Mouse (Mus musculus) hindbrain, embryonic 14.5 days (tissue): ENCODE measurements at regions not wholly inside any gene's neighbourhood (a gene's known extent, or its start where the extent isn't known, plus 50 kb on each side); places are given as distances from the start of the nearest gene placed in this dataset.

Source experiments
- ATAC-seq: fragments of 200-750 bp; cut with Nextera tagmentation; 2 replicates; pipeline ENCODE4 v1.8.0; 2017; ENCODE audit warnings: moderate number of reproducible peaks, mild to moderate bottlenecking, moderate TSS enrichment, moderate library complexity; ENCODE audit not compliant: low FRiP score
- DNase-seq: peaks from one replicate; pipeline ENCODE4 v3.0.0-alpha.2; 2015; ENCODE audit warnings: low spot score
- H3K27ac ChIP-seq: fragments of 300-500 bp; sonication (generic); 2 replicates; pipeline ENCODE4 v1.5.1; 2014; ENCODE audit warnings: mild to moderate bottlenecking, moderate library complexity
- H3K27me3 ChIP-seq: fragments of 300-500 bp; sonication (generic); 2 replicates; pipeline ENCODE4 v1.6.1; 2014; ENCODE audit warnings: mild to moderate bottlenecking, low read length, mixed read lengths; ENCODE audit not compliant: control insufficient read depth, insufficient read depth
- H3K36me3 ChIP-seq: fragments of 300-500 bp; sonication (generic); replicated peaks from 2 replicates; pipeline ENCODE4 v1.6.1; 2014; ENCODE audit not compliant: control insufficient read depth, insufficient read depth
- H3K4me1 ChIP-seq: fragments of 300-500 bp; sonication (generic); replicated peaks from 2 replicates; pipeline ENCODE4 v1.6.1; 2014; ENCODE audit warnings: antibody characterized with exemption, low read length, mixed read lengths; ENCODE audit not compliant: control insufficient read depth, insufficient read depth
- H3K4me2 ChIP-seq: fragments of 300-500 bp; sonication (generic); replicated peaks from 2 replicates; pipeline ENCODE4 v1.6.1; 2014; ENCODE audit warnings: mild to moderate bottlenecking, moderate library complexity
- H3K4me3 ChIP-seq: fragments of 300-500 bp; sonication (generic); replicated peaks from 2 replicates; pipeline ENCODE4 v1.5.1; 2014; ENCODE audit warnings: mild to moderate bottlenecking, low read length
- H3K9ac ChIP-seq: fragments of 300-500 bp; sonication (generic); 2 replicates; pipeline ENCODE4 v1.6.1; 2014
- H3K9me3 ChIP-seq: fragments of 300-500 bp; sonication (generic); 2 replicates; pipeline ENCODE4 v1.6.1; 2016; ENCODE audit warnings: low read length; ENCODE audit not compliant: control insufficient read depth
- WGBS: fragments of 180-500 bp; shearing (Covaris S2); extraction: QIAGEN DNeasy Blood & Tissue Kit; methylation state at CpG from one replicate; pipeline ENCODE4 v1.1.7; 2014; 5-methylcytosine and 5-hydroxymethylcytosine counted together

DNA sequence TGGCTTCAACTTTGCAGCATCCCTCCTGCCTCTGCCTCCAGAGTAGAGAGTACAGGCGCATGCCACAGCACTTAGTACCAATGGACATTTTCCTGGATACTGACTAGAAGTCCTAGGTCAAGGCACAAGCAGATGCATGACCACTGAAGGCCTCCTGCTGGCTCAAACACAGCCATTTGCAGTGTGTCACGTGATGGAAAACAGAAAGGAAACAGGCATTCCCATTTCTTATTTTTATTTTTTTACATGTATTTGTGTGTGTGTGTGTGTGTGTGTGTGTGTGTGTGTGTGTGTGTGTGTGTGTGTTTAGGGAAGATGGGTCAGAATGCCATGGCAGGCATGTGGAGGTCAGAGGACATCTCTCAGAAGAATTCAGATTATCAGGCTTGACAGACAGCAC lies 65.6 kb downstream of the Thap12 start:
- Histone ChIP-seq H3K27me3 (no peaks in the 10 kb centered on the region), H3K27ac (no peak overlapping the region), H3K4me2 (no peak overlapping the region), H3K9me3 (no peaks in the 10 kb centered on the region), H3K4me1 (no peaks in the 10 kb centered on the region), H3K9ac (no peak overlapping the region), H3K4me3 (no peak overlapping the region), H3K36me3 (no peaks in the 10 kb centered on the region)
- ATAC-seq (no peak), DNase-seq (no peak)
- 88% methylated on average over 2 of the region's 2 CpGs for WGBS

DNA sequence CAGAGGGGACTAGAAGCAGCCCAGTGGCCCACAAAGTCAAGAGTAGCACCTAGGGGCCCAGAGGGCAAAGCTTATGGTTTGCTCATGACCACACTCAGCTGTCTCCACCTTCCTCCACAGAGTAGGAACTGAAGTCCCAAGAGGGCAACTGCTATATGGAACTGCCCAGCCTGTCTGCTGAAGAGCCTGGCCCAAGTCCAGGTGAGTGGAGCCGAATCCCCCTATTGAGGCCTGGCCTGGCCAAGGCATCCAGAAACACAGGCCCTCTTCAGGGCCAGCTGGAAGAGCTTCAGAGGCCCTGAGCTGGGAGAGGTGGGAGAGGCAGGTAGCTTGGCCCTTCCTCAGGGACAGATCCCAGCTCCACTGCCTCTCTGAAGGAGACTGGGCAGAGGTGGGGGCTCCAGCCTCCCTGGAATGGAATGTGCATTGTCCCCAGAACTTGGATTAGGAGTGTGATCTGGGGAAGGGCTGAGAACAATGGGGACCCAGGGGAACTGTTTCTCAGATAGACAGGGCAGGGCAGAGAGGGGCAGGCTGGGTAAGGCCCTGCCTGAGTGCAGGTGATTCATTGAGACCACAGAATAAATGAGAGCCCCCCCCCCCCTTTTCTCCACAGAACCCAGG lies 65.7 kb upstream of the Wnt11 start:
- DNase-seq (no peak), ATAC-seq (no peak)
- Histone ChIP-seq H3K36me3 (no peaks in the 10 kb centered on the region), H3K9me3 (no peaks in the 10 kb centered on the region), H3K27ac (no peak overlapping the region), H3K9ac (no peak overlapping the region), H3K27me3 (no peaks in the 10 kb centered on the region), H3K4me2 (no peak overlapping the region), H3K4me1 (no peaks in the 10 kb centered on the region), H3K4me3 (no peak overlapping the region)
- 64% methylated on average over 1 of the region's 1 CpGs for WGBS

DNA sequence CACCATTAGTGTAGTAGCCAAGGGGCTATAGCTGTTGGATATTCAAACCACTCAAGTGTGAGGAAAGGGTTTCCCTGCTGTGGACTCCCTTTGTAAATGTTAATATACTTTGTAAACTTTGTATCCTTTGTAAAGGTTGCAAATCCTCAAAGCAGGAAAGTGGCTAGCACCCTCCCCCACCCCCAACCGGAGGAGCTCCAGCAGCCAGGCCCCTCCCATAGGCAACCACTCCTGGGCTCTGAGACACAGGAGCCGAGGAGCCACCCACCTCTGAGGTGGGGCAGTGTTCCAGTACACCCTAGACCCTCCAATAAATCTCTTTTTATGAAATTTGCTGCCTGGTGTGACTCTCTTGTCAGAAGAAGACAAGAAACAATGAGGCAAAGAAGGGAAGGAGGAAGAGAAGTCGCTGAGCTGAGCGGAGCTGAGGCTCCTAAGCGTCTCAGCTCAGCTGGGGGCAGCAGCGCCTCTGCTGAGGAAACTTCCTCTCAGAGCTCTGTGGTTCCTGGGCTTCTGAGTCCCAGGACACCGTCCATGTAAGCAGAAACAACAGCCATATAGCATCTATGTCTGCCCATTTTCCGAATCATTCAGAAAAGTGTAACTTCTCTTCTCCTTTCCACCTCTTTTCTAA lies 64.5 kb upstream of the Wnt11 start:
- DNase-seq (no peak), ATAC-seq (no peak)
- no peaks in the 10 kb centered on the region for H3K36me3 ChIP-seq
- no peaks in the 10 kb centered on the region for H3K4me1 ChIP-seq
- WGBS, result 10% methylated on average over 8 of the region's 8 CpGs
- H3K27me3 ChIP-seq, result no peaks in the 10 kb centered on the region
- H3K4me3 ChIP-seq, result no peak overlapping the region
- no peak overlapping the region for H3K9ac ChIP-seq
- H3K4me2 ChIP-seq, result no peak overlapping the region
- H3K27ac ChIP-seq, result no peak overlapping the region
- no peaks in the 10 kb centered on the region for H3K9me3 ChIP-seq

DNA sequence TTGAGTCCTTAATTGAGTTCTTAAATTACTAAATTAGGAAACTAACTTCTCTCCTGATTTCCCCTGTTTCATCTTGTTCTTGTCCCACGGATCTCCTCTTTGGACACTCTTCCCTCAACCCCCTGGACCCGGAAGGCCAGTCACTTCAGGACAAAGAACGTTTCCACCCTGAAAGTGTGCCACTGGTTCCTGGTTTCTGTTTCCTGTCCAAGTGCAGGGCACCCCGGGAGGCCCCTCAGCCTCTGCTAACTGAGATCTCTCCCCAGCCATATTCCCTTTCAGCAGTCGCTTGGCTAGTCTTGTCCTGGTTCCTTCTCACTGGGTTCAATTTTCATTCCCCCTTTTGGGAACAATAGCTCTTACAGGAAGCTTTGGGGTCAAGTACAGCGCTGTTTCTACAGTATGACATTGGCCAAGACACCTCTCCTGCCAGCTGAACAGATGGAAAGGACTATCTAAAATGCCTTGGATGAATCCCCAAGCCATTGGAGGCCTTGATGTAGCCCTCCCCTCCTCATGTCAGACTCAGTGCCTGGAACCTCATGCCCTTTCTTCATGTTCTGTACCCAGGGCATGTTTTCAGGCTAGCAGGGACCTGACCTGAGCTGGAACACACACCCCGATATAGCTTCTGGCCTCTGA lies 63.7 kb upstream of the Wnt11 start:
- Histone ChIP-seq H3K4me2 (no peak overlapping the region), H3K4me1 (no peaks in the 10 kb centered on the region), H3K27me3 (no peaks in the 10 kb centered on the region), H3K9ac (no peak overlapping the region), H3K4me3 (no peak overlapping the region), H3K9me3 (no peaks in the 10 kb centered on the region), H3K36me3 (no peaks in the 10 kb centered on the region), H3K27ac (no peak overlapping the region)
- ATAC-seq, result no peak
- WGBS, result 53% methylated on average over 7 of the region's 7 CpGs
- no peak for DNase-seq

DNA sequence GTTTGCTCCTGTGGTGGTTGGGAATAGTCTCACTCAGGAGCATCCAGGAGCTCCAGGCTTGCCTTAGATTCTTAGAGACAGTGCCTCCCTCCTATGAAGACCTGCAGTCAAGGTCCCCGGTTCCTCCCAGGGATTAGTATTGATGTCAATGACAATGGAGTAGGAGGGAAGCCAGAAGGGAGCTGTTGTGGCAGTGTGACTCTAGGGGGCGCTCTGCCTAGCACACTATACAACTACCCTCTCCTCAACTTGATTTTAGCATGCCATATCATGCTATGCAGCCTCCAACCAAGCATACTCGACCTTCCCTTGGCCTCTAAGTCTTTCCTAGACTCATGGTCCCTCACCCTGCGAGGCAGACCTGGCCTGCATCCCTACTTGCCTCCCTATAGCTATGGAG lies 60.3 kb upstream of the Wnt11 start:
- no peak for ATAC-seq

DNA sequence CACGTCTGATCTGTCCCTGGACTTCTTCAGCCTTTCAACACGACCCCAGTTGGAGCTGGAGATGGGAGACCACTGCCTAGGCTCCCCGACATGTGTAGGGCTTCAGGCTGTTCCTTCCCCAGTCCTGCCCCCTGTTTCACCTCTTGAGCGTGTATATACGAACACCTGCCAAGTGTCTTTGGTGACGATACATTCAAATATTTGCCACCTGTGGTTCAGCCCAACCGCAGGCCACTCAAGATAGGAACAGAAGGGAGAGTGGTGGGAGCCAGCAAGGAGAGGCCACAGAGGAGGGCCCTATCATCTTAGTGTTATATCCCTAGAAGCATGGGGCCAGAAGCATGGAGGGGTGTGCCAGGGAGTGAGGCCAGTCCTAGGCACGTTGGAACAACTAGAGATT lies 59.9 kb upstream of the Wnt11 start:
- H3K4me3 ChIP-seq, result no peak overlapping the region
- H3K9ac ChIP-seq, result no peak overlapping the region
- H3K27ac ChIP-seq, result no peak overlapping the region
- H3K4me1 ChIP-seq, result no peaks in the 10 kb centered on the region
- H3K27me3 ChIP-seq, result no peaks in the 10 kb centered on the region
- no peak overlapping the region for H3K4me2 ChIP-seq
- ATAC-seq (no peak), DNase-seq (no peak)
- H3K36me3 ChIP-seq, result no peaks in the 10 kb centered on the region
- H3K9me3 ChIP-seq, result no peaks in the 10 kb centered on the region
- 83% methylated on average over 8 of the region's 8 CpGs for WGBS

More for the DNA sequence above, 60.3 kb upstream of the Wnt11 start:
- DNase-seq, result no peak
- Histone ChIP-seq H3K36me3 (no peaks in the 10 kb centered on the region), H3K9ac (no peak overlapping the region), H3K4me3 (no peak overlapping the region), H3K27ac (no peak overlapping the region), H3K27me3 (no peaks in the 10 kb centered on the region), H3K4me1 (no peaks in the 10 kb centered on the region), H3K4me2 (no peak overlapping the region), H3K9me3 (no peaks in the 10 kb centered on the region)
- WGBS, result 41% methylated on average over 4 of the region's 4 CpGs

DNA sequence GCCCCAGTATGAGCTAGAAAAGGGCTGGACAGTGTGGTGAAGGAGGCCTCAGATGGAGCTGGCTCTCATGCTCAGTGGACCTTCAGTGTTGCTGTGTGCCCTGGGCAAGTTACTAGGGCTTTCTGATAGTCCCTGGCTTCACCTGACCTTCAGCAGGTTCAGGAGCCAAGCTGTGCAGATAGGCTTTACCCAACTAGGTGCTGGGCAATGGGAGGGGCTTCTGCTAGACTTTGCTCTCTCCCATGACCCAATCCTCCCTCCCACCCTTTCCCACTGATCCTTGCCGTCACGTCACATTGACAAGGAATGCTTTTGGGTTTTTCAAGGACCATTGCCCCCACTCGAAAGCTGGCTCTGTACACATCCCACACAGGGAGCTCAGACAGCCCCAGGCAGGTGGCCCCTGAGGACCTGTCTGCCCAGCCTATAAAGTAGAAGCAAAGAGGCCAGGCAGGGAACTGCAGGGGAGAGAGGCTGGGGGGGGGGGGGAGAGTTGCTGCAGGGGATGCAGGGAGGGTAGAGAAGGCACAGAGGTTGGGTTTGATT lies 57.5 kb upstream of the Wnt11 start:
- 51% methylated on average over 3 of the region's 3 CpGs for WGBS
- H3K27me3 ChIP-seq, result no peaks in the 10 kb centered on the region
- H3K9me3 ChIP-seq, result no peaks in the 10 kb centered on the region
- H3K9ac ChIP-seq, result no peak overlapping the region
- H3K4me2 ChIP-seq, result no peak overlapping the region
- DNase-seq (no peak), ATAC-seq (no peak)
- no peaks in the 10 kb centered on the region for H3K36me3 ChIP-seq
- no peaks in the 10 kb centered on the region for H3K4me1 ChIP-seq
- no peak overlapping the region for H3K27ac ChIP-seq
- no peak overlapping the region for H3K4me3 ChIP-seq

DNA sequence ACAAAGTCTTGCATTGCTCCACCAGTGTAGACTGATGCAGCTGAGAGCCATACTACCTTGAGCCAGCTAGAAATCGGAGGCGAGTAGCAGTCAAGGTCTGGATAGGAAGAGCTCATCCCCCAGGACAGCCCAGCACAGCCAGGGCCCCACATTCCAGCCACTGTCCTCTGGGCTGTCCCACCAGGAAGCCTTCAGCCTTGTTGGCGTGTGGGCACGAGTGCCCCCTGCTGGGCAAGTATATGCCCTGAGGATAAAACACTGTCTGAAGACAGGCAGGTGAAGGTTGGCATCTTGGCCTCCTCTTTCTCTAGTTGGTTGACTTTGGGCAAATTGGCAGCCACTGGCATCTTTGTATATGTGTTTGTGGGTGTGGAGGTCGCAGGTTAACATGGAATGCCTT lies 56.0 kb upstream of the Wnt11 start:
- H3K4me1 ChIP-seq, result no peaks in the 10 kb centered on the region
- no peaks in the 10 kb centered on the region for H3K9me3 ChIP-seq
- no peak overlapping the region for H3K4me3 ChIP-seq
- WGBS, result 30% methylated on average over 5 of the region's 5 CpGs
- DNase-seq (peak; percentile 49), ATAC-seq (no peak)
- no peak overlapping the region for H3K4me2 ChIP-seq
- no peak overlapping the region for H3K9ac ChIP-seq
- H3K36me3 ChIP-seq, result no peaks in the 10 kb centered on the region
- no peak overlapping the region for H3K27ac ChIP-seq
- H3K27me3 ChIP-seq, result no peaks in the 10 kb centered on the region

DNA sequence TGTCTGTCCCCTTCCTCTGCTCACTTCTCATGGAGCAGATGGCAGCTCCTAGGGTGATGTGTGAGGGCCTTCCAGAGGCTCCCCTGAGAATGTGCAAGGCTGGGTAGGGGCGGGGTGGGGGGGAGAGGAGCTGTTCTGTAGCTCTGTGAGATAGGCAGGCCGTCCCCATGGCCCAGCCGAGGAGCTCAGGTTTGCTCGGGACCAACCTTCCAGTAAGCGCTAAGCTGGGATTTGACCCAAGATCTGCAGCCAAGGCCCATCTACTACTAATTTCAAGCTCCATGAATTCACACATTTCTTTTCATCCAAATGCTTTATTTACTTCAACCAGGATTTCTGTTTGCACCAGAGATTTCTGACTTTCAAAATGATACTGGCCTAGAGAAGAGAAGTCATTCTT lies 51.4 kb upstream of the Wnt11 start:
- Histone ChIP-seq H3K27me3 (no peaks in the 10 kb centered on the region), H3K4me1 (peaks cover 13% of the 10 kb centered on the region), H3K36me3 (no peaks in the 10 kb centered on the region), H3K9me3 (no peaks in the 10 kb centered on the region), H3K9ac (no peak overlapping the region), H3K4me3 (no peak overlapping the region), H3K27ac (peak overlapping the region; percentile 20; the same call in 1 of the 2 replicates), H3K4me2 (no peak overlapping the region)
- WGBS, result 53% methylated on average over 5 of the region's 5 CpGs
- no peak for DNase-seq
- 0 out of 2 replicates have a peak, but pooled peaks have one; percentile 40 for ATAC-seq
